Mouse (Mus musculus) brain, adult 2 months (tissue): ENCODE results near the gene Fam219a.

Source experiments
- DNase-seq: peaks from one replicate; pipeline ENCODE4 v3.0.0; 2011; ENCODE audit warnings: low read depth, low spot score

The Fam219a gene

GRCm38 (mm10) chr4:41554994-41555663 lies 14.2 kb downstream of the Fam219a start:
- DNase-seq, result no peak

- no peak for DNase-seq
Observed at GRCm38 (mm10) chr4:41553116-41553515, 16.2 kb downstream of the Fam219a start.

DNA sequence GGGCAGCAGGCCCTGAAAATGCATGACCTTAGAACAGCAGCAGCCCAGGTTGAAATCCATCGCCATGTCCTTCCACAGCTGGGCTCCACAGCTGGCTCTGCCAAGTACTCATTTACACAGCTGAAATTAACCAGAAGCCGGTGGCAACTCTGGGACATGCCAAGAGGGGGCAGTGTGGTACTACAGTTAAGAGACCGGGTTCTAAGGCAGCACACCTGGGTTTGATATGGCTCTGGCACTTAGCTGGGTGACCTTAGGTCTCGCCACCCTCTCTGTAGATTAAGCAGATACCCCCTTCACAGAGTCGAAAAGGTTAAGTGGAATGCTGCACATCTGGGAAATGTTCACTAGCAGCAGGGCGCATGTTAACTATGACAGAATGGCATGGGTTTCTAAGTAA lies 16.8 kb downstream of the Fam219a start:
- DNase-seq, result peak; percentile 80

DNA sequence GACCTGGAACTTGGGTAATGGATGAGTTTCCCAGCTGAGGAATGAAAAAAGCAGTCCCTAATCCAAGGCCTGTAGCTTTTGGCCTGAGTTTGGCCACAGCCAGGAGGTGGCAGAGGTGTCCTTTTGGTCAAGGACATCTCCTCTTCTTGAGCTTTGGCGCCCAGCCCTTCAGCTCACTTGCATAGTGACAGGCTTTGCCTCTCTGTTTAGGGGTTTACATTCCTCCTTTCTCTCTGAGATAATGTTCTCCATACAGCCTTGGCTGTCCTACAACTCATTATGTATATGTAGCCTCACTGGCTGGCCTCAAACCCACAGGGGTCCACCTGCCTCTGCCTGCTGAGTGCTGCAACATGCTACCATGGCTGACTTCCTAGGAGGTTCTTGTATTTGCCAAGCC lies 22.3 kb downstream of the Fam219a start:
- DNase-seq, result no peak

GRCm38 (mm10) chr4:41545985-41546384 lies 23.4 kb downstream of the Fam219a start:
- DNase-seq, result peak; percentile 73

GRCm38 (mm10) chr4:41542136-41542535 lies 27.2 kb downstream of the Fam219a start:
- no peak for DNase-seq

DNA sequence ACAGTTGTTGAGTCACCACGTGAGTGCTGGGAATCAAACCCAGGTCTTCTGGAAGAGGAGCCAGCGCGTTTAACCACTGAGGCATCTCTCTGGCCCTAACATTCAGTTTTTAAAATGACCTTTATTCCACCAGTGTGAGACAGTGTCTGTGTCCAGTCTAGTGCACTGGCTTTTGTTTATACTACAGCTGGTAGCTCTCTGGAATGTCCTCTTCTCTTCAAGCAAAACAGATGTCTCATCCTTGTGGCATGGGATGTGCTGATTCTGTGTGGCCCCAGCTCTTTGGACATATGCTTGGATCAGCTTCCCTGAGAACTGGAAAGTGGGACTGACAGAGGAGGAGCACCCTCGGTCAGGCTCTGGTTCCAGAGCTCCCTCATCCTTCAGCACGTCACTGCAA lies 34.5 kb downstream of the Fam219a start:
- DNase-seq, result no peak

DNA sequence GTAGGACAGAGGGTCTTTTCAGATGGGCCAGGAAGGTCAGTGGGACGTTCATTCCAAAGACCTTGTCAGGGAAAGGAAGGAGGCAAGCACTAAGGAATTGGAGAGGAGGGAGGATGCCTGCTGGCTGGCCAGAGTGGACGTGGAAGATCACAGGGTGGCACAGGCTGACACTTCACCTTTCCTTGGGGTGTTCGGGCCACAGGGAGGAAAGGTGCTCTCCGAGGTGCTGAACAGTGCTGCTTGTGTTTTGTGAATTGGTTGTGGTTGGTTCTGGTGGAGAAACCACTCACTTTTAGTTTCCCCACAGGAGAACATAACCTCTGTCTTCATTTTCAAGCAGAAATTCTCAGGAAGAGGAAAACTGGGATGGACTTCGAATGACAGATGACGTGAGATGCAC lies 36.9 kb downstream of the Fam219a start:
- no peak for DNase-seq

DNA sequence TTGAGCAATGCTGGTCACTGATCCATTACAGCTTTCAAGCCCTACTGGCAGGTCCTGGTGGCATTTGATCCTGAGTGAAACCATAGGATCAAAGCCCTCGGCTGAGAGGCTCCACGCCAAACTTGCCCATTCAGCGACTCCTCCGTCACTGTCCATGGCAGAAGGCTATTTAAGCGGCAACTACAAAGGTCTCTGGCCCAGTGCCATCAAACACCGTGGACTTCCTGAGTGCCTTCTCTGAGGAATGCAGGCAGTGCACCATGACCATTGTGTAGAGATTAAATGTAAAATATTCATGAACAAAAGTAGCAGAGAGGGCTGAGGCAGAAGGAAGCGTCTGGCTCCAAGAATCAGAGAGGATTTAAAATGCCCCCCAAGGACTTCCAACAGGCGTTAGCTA lies 41.3 kb downstream of the Fam219a start:
- DNase-seq, result peak; percentile 79

DNA sequence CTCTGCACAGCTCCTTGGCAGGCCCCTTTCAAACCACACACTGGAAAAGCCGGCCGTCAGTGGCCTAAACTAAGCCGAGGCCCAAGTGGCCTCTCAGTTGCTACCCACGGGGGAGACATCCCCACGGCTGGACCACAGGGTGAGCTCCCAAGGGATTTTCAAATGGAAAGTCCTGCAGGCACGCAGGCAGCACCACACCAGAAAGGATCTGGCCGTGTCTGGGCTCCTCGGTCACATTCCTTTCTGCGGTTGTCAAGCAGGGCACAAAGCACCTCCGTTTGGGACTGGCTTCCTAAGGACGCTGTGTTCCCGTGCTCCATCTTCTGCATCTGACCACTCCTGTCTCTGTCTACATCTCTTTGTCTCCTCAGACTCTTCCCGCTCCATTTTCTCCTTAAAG lies 42.3 kb downstream of the Fam219a start:
- no peak for DNase-seq

GRCm38 (mm10) chr4:41526553-41526952 lies 42.8 kb downstream of the Fam219a start:
- no peak for DNase-seq

DNA sequence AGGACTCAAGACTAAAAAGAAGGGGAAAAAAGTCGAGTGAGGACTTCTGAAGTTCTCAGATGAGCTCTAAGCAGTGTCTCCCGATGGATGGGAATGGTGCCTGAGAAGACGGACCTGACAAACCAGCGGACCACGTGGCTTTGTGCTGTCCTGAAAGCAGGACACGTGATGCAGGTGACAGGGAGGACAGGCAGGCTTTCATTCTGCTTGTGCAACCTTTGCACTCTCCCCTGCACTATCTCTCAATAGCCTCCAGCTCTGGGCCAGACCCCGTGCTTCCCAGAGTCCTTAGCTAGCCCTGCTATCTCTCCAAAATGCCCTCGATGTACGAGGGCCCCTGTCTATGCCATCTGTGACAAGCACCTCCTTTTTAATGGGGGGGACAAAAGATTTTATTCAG lies 44.5 kb downstream of the Fam219a start:
- DNase-seq, result no peak

GRCm38 (mm10) chr4:41523839-41524238 lies 45.5 kb downstream of the Fam219a start:
- DNase-seq, result no peak

- peak; percentile 87 for DNase-seq
Observed at GRCm38 (mm10) chr4:41522788-41523187, 46.5 kb downstream of the Fam219a start.

GRCm38 (mm10) chr4:41522136-41522535 lies 47.2 kb downstream of the Fam219a start:
- no peak for DNase-seq

DNA sequence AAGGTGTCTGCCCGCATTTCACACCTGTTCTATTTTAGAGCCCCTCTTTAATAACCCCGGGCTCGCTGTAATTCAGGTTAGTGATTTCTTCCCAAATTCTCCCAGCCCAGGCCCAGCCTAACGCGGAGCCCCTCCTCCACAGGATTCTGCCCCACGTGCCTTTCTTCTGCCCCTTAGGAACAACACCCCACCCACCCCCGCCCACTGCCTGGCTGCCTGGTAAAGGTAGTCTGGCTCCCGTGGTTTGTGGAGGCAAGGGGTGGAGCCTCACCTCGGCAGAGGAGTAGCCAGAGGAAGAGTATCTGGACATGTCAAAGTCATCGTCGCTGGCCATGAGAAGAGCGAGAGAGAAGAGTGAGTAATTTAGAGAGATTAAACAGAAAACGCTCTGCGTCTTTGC lies 48.7 kb downstream of the Fam219a start:
- no peak for DNase-seq

- DNase-seq, result no peak
Observed at GRCm38 (mm10) chr4:41519195-41519594, 50.1 kb downstream of the Fam219a start.

DNA sequence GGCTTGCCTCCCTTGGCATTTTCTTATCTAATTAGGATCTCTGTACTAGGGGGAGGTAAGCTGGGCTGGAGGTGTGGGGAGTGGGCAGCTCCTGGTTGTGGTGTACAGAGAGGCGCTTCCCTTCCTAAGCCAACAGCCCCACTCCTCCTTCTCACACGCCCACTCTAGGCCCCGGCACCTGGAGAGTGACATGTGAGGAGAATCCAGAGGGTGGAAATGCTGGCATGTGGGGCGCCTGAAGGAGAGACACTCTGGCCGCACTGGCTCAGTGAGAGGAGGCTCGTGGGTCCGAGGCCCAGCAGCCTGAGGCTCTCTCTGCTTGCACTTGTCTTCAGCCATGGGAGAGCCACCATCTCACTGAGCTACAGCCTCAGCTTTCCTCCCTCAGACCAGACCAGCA lies 51.0 kb downstream of the Fam219a start:
- DNase-seq, result peak; percentile 49

DNA sequence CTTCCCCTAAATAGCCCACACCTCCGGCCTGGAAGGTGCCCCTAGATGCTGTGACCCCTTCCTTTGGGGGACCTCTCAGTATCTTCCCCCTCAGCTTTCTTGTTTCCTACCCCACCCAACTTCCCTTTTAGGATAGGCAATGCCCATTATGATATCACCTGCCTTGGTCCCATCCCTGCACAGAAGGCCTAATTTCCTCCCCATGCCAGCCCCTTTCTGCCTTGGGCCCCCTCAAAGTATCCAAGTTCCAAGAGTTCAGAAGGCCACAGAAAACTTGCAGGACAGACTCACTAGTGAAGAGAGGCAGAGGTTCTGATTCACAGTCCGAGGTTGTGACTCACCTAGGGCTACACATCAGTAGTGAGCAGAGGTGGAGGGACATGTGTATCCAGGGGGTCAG lies 52.1 kb downstream of the Fam219a start, which contains the start of gene 1110017D15Rik:
1110017D15Rik (minus strand) TSS at position 101 of the 400 bp plus-strand sequence.
- DNase-seq, result no peak

GRCm38 (mm10) chr4:41513714-41514113 lies 55.6 kb downstream of the Fam219a start:
- DNase-seq, result no peak

DNA sequence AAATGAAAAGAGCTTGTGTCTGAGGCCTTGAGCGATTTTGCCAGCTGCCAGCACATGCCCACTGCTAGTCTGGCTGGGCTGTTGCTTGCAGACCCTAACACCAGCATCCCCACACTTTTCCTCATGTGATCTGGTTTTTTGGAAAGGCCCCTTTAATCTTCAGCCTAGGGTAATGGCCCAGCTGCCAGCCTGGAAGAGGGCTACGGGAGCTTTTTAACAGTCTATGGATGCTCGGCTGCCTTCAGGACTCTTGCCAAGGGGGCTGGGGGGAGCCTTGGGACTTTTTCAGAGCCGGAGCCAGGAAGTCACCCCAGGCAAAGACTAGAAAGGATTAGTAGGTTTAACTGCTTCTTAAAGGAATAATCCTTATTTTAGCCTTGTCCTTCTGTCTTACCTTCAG lies 56.0 kb downstream of the Fam219a start:
- DNase-seq, result no peak

DNA sequence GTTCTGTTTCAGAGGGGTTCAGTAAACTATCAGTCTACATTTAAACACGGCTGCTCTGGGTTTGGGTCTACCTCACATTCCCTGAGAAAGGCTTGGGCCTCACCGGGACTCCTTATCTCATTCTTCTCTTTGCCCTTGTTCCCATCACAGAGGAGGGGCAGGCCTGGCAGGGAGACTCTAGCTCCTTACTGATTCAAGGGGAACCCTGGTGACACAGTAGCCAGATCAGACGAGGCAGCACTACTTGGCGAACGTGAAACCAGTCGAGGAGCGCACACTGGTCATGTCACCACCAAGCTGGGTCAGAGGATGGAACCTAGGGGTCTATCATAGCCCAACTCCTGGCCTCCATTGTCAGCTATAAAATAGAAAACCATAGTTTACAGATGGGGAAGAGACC lies 61.3 kb downstream of the Fam219a start:
- no peak for DNase-seq

DNA sequence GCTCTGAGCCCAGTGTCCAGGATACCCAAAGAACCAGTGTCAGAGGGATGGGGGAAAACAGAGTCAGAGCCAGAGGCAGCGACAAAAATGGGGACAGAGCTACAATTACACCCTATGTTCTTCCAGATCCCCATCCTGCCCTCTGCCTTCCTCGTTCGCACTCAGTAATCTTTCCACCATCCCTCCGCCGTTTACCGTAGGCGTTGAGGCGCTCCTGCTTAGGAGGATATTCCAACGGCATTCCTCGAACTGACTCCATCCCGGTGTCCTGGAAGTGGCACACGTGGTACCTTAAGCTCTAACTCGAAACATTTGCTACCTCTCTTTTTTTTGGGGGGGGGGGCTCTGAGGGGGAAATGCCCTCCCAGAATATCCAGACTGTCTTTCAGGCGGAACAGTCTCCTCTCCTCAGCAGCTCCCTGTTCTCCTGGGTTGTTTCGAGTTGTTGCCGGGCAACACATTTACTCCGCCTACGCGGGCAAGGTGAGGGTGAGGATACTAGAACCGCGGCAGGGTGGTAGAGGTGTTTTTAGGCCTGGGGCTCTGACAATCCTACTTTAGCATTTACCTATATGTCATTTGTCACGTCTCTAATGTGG lies 61.9 kb downstream of the Fam219a start:
- DNase-seq, result peak; percentile 54

DNA sequence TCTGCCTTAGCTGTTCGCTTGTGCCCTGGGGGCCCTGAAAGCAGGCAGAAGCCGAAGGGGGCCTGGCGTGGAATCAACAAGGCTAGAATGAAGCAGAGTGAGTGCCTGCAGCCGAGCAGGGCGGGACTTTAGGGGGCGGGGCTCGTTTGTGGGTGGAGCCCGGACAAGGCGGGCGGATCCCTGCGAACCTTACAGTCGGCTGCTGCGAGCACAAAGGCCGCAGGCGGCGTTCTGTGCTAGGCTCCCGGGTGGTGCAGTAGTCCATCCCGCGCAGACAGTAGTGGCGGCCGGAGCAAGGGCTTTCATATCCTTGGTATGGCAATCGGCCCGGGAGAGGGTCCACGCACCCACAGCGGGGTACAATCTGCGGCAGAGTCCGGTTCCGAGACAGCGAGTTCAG lies 62.4 kb downstream of the Fam219a start:
- peak; percentile 87 for DNase-seq
